Mouse (Mus musculus): ENCODE measurements around the gene Rad23b. TPM values are rescaled to one million over a fixed set of nuclear protein-coding genes. Genes with fewer than 3 reads are reported as not detected.
"Not testable (repeated sequence)": the region's sequence is repeated elsewhere in the genome, so short reads cannot be mapped to it uniquely, and the experiment has no call there.

The Rad23b gene
- 400 and 416 TPM in 2 replicates for polyA plus RNA-seq (2012; rRNA removed)

DNA sequence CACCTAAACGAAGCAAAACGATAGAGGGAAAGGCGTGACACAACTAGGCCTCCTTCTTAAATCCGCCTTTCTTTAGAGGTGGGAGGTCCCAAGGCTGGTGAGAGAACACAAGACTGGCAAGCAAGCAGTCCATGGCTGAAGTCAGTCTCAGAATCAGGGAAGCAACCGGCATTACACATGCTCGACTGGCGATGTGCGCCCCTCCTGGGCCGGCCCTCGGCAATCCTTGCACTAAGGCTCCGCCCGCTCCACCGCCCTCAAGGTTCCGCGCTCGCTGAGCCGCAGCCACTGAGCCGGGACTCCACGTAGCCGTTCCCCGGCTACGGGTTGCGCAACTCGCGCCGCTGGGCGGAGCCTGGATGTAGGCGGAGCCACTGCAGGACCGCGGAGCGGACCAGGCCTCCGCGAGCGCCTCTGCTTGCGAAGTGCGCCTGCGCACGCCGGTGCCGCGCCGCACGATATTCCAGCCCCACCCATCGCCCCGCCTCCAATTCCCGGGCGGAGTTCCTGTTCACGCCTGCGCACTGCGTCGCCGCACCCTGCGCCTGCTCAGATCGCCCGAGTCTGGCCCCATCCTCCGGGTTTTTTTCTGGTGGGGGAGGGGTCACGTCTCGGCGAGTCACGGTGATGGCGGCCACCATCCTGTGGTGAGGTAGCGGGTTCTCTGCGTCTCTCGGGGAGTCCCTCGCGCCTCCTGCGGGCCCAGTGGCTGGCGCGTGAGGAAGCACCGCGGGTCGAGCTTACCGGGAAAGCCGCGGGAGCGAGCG, at the start of gene Rad23b:
Rad23b (plus strand) TSS at position 592 of the 767 bp plus-strand sequence.
- Histone ChIP-seq H3K4me3 (ENCODE audit: control insufficient read depth, low read depth, low read length) (peak within 1 kb of the TSS; percentile 94), H3K27ac (ENCODE audit: control insufficient read depth, insufficient read depth, low read depth, low read length) (peak within 1 kb of the TSS; percentile 84), H3K36me3 (ENCODE audit: control insufficient read depth, insufficient read depth, low read length) (no peaks in the 10 kb centered on the region), H3K4me1 (ENCODE audit: control insufficient read depth, insufficient read depth, low read length) (peaks cover 8% of the 10 kb centered on the region), H3K27me3 (ENCODE audit: control insufficient read depth, insufficient read depth, low read length) (no peaks in the 10 kb centered on the region)
- TF ChIP-seq CTCF (IDR thresholded peaks at IDR 0.05; ENCODE audit: control insufficient read depth, insufficient read depth, insufficient replicate concordance, low read depth, low read length) = peak; percentile 29; the same call in 1 of the 2 replicates
- peak; percentile 83 for TF ChIP-seq POLR2A (IDR thresholded peaks at IDR 0.05; ENCODE audit: control insufficient read depth, low read depth, low read length)

DNA sequence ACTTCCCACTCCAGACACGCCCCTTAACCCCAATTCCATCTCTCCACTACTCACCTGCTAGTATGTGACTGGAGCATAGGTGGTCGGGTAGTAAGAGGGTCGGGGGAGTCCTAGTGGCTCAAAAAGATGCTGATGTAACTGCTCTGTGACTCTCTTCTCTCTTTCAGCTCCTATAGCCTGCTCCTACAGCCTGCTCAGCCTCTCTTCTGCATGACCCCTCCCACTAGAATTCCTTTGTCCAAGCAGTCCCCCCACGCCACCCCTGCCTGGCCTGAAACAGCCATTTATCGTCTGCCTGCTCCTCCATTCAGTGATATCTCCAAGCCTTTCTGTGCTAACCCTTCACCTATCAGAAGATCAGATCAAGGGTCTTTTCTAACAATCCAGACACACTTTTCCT, 45.7 kb upstream of the Rad23b start:
- no peak for TF ChIP-seq POLR2A (IDR thresholded peaks at IDR 0.05; ENCODE audit: control insufficient read depth, low read depth, low read length)
- TF ChIP-seq CTCF (IDR thresholded peaks at IDR 0.05; ENCODE audit: control insufficient read depth, insufficient read depth, insufficient replicate concordance, low read depth, low read length) = no peak
- Histone ChIP-seq H3K36me3 (ENCODE audit: control insufficient read depth, insufficient read depth, low read length) (no peaks in the 10 kb centered on the region), H3K27me3 (ENCODE audit: control insufficient read depth, insufficient read depth, low read length) (no peaks in the 10 kb centered on the region), H3K4me1 (ENCODE audit: control insufficient read depth, insufficient read depth, low read length) (no peaks in the 10 kb centered on the region), H3K4me3 (ENCODE audit: control insufficient read depth, low read depth, low read length) (no peak overlapping the region), H3K27ac (ENCODE audit: control insufficient read depth, insufficient read depth, low read depth, low read length) (no peak overlapping the region)

DNA sequence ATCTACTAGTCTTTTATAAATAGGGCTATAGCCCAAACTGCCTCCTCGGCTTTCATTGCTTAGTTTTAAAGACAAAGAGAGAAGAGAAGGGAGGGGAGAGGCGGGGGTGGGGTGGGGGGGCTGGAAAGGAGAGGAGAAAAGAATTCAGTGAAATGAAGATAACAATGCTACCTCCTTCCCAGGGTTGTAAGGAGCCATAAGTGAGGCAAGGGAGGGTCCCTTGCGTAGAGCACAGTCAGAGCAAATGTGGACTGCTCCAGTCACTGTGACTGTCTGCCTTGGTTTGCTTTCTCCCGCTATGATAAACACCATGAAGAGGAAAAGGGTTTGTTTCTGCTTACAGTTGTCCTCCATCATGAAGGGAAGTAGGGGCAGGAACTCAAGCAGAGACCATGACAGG, 43.2 kb upstream of the Rad23b start:
- H3K27ac ChIP-seq (ENCODE audit: control insufficient read depth, insufficient read depth, low read depth, low read length) = no peak overlapping the region
- H3K4me3 ChIP-seq (ENCODE audit: control insufficient read depth, low read depth, low read length) = no peak overlapping the region
- no peaks in the 10 kb centered on the region for H3K36me3 ChIP-seq (ENCODE audit: control insufficient read depth, insufficient read depth, low read length)
- TF ChIP-seq POLR2A (IDR thresholded peaks at IDR 0.05; ENCODE audit: control insufficient read depth, low read depth, low read length) (no peak), CTCF (IDR thresholded peaks at IDR 0.05; ENCODE audit: control insufficient read depth, insufficient read depth, insufficient replicate concordance, low read depth, low read length) (no peak)
- H3K27me3 ChIP-seq (ENCODE audit: control insufficient read depth, insufficient read depth, low read length) = no peaks in the 10 kb centered on the region
- H3K4me1 ChIP-seq (ENCODE audit: control insufficient read depth, insufficient read depth, low read length) = no peaks in the 10 kb centered on the region

DNA sequence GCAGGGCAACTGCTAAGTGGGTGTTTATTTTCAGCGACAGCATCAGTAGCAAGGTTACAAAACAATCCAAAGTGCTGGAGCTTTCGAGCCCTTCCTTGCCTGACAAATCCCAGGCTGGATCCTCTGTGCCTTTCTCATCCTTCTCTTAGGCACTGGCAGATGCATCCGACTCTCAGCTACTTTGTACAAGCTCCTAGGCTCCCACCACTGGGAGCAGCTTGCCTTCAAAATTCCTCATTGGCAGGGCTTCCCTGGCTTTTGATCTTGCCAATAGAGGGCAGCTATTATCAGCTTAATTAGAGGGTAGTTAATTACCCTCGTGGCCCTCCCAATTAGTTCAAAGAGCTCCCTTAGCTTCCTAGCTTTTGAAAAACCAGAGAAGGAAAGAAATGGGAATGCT, 33.1 kb upstream of the Rad23b start:
- no peak for TF ChIP-seq POLR2A (IDR thresholded peaks at IDR 0.05; ENCODE audit: control insufficient read depth, low read depth, low read length)
- TF ChIP-seq CTCF (IDR thresholded peaks at IDR 0.05; ENCODE audit: control insufficient read depth, insufficient read depth, insufficient replicate concordance, low read depth, low read length) = no peak
- Histone ChIP-seq H3K27me3 (ENCODE audit: control insufficient read depth, insufficient read depth, low read length) (no peaks in the 10 kb centered on the region), H3K36me3 (ENCODE audit: control insufficient read depth, insufficient read depth, low read length) (no peaks in the 10 kb centered on the region)

DNA sequence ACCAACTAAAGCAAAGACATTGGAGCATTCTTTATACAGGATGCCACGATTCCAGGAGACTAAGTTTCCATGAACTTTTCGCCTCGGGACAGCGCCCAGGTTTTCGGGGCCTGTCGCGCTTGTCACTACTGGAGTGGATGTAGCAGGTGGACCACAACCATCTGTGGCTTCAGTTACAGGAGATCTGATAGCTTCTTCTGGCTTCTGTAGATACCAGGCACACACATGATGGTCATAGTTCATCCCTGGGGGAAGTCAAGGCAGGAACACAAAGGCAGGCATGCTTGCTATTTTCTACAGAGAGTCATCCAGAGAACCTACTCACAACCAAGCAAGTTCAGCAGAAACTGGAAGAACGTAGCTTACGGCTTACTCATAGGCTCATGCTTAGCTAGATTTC, 31.5 kb upstream of the Rad23b start:
- H3K27me3 ChIP-seq (ENCODE audit: control insufficient read depth, insufficient read depth, low read length); H3K27ac ChIP-seq (ENCODE audit: control insufficient read depth, insufficient read depth, low read depth, low read length); H3K4me1 ChIP-seq (ENCODE audit: control insufficient read depth, insufficient read depth, low read length); H3K4me3 ChIP-seq (ENCODE audit: control insufficient read depth, low read depth, low read length); H3K36me3 ChIP-seq (ENCODE audit: control insufficient read depth, insufficient read depth, low read length): not testable (repeated sequence)

More for the DNA sequence above, 33.1 kb upstream of the Rad23b start:
- H3K4me1 ChIP-seq (ENCODE audit: control insufficient read depth, insufficient read depth, low read length) = no peaks in the 10 kb centered on the region
- no peak overlapping the region for H3K4me3 ChIP-seq (ENCODE audit: control insufficient read depth, low read depth, low read length)
- no peak overlapping the region for H3K27ac ChIP-seq (ENCODE audit: control insufficient read depth, insufficient read depth, low read depth, low read length)

DNA sequence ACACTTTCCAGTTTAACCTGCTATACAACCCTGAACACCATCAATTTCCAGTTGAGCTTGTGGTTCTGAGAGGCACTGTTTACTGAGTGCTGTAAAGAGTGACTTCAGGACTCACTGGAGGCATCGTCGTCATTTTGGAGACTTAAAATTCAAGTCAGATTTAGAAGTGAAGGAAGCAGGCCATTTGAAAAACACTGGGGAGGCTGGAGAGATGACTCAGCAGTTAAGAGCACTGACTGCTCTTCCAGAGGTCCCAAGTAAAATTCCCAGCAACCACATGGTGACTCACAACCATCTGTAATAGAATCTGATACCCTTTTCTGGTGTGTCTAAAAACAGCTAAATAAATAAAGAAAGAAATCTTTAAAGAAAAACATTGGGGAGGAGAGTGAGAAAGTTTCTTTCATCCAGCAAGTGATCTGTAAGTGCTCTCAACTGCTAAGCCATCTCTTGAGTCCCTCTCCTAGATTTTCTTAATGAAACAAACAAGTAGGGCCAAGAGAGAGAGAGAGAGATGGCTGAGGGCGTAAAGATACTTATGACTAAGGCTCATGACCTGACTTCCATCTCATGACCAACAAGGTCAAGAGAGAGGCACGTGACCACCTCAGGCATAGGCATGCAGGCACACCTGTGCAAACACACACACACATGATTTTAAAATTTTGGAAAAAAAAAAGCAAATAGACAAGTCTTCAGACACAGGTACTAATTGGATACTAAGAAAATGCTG, 23.9 kb upstream of the Rad23b start:
- no peak overlapping the region for H3K27ac ChIP-seq (ENCODE audit: control insufficient read depth, insufficient read depth, low read depth, low read length)
- no peaks in the 10 kb centered on the region for H3K27me3 ChIP-seq (ENCODE audit: control insufficient read depth, insufficient read depth, low read length)
- no peaks in the 10 kb centered on the region for H3K4me1 ChIP-seq (ENCODE audit: control insufficient read depth, insufficient read depth, low read length)
- H3K4me3 ChIP-seq (ENCODE audit: control insufficient read depth, low read depth, low read length) = no peak overlapping the region
- TF ChIP-seq POLR2A (IDR thresholded peaks at IDR 0.05; ENCODE audit: control insufficient read depth, low read depth, low read length) (no peak), CTCF (IDR thresholded peaks at IDR 0.05; ENCODE audit: control insufficient read depth, insufficient read depth, insufficient replicate concordance, low read depth, low read length) (no peak)
- no peaks in the 10 kb centered on the region for H3K36me3 ChIP-seq (ENCODE audit: control insufficient read depth, insufficient read depth, low read length)

DNA sequence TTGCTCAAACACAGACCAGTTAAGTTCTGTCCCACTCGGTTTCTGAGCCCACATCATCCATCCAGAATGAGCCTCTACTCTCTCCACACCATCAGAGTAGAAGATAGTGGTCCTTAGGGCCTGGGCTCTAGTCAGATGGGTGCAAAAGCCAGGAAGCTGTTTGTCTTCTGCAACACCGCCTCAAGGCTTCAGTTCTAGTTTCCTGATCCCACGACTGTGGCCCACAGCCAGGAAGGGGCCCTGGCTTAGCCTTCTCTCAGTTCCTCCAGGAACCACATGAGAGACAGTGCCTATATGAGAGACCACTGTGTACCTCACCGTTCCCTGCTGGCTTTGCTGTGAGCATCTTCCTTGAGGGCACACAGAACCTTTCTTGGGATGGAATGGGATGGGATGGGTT, 22.3 kb upstream of the Rad23b start:
- no peaks in the 10 kb centered on the region for H3K4me1 ChIP-seq (ENCODE audit: control insufficient read depth, insufficient read depth, low read length)
- no peak for TF ChIP-seq POLR2A (IDR thresholded peaks at IDR 0.05; ENCODE audit: control insufficient read depth, low read depth, low read length)
- no peak for TF ChIP-seq CTCF (IDR thresholded peaks at IDR 0.05; ENCODE audit: control insufficient read depth, insufficient read depth, insufficient replicate concordance, low read depth, low read length)
- H3K4me3 ChIP-seq (ENCODE audit: control insufficient read depth, low read depth, low read length) = no peak overlapping the region
- H3K27me3 ChIP-seq (ENCODE audit: control insufficient read depth, insufficient read depth, low read length) = no peaks in the 10 kb centered on the region
- H3K27ac ChIP-seq (ENCODE audit: control insufficient read depth, insufficient read depth, low read depth, low read length) = no peak overlapping the region
- H3K36me3 ChIP-seq (ENCODE audit: control insufficient read depth, insufficient read depth, low read length) = no peaks in the 10 kb centered on the region

All from testis, adult 2 months (tissue).